Mouse (Mus musculus): ENCODE measurements around the gene Iffo2.
A peak's percentile ranks its signal among the peaks of the same experiment; 100 is the strongest.

The Iffo2 gene

GRCm38 (mm10) chr4:139639801-139640200 lies 109.5 kb downstream of the Iffo2 start:
- DNase-seq (ENCODE audit: low read depth, low spot score): peak; percentile 39

GRCm38 (mm10) chr4:139640333-139640732 lies 110.0 kb downstream of the Iffo2 start:
- no peak for DNase-seq (ENCODE audit: low read depth, low spot score)

GRCm38 (mm10) chr4:139640775-139641174 lies 110.4 kb downstream of the Iffo2 start:
- DNase-seq (ENCODE audit: low read depth, low spot score): no peak

- DNase-seq (ENCODE audit: low read depth, low spot score): peak; percentile 97
Observed at GRCm38 (mm10) chr4:139641829-139642425, 111.6 kb downstream of the Iffo2 start.

GRCm38 (mm10) chr4:139643972-139644371 lies 113.6 kb downstream of the Iffo2 start:
- DNase-seq (ENCODE audit: low read depth, low spot score): peak; percentile 85

DNA sequence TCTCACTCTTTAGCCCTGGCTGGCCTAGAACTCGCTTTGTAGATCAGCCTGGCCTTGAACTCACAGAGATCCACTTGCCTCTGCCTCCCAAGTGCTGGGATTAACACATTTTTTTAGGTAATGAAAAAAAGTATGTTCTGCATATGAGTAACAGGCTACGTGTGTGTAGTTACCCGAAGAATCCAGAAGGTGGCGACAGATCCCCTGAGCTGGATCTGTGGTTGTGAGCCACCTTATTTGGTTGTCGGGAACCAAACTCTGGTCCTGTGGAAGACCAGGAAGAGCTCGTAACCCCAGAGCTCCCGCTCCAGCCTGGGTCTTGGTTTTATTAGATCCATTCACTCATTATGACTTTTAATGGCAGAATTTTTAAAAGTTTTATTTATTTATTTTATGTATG lies 116.6 kb downstream of the Iffo2 start:
- peak; percentile 81 for DNase-seq (ENCODE audit: low read depth, low spot score)

DNA sequence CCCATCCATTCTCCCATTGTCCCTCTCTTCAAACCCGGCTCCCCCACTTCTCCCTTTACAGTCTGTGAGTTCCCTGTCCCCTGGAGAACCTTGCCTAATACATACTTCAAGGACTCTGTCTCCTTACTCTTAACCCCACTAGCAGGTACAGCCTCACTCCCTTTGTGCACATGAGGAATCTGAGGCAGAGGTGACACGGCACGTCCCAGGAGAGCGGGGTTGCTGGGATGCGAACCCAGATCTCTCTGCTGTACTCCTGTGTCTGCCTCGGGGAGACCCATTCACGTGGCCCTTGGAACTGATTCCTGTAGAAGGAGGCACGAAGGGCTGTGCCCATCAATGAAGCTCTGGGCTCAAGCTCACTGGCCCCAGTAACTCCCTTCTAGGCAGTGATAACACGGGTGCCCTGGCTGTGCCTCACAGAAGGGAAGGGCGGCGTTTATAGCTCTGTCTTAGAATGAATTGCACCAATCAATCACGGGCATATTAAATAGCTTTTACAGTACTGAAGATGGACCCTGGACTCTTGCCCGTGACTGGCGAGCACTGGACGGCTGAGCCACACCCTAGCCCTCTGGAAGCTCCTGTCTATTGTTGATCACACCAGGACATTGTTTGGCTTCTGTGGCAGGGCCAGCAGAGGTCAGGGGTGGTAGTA lies 119.9 kb downstream of the Iffo2 start:
- DNase-seq (ENCODE audit: low read depth, low spot score): no peak

- DNase-seq (ENCODE audit: low read depth, low spot score): no peak
Observed at GRCm38 (mm10) chr4:139650907-139651306, 120.6 kb downstream of the Iffo2 start.

DNA sequence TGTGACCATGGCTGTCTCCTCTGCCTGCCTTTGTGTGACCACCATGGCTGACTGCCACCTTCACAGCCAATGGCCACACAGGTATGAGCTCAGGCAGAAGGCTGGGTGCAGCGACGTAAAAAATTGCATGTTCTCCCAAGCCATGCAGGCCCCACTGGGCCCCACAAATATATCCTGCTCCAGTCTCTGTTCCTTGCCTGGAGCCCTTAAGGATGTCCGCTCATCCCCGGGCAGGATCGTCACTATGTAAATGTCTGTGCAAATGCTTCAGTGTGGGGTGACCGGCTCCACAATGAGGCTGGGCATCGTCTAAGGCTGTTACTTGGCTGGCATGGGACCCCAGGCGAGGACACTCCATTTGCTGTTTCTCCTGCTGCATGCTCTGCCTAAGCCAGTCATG lies 122.9 kb downstream of the Iffo2 start, which contains the start of gene Tas1r2:
Tas1r2 (plus strand) TSS at position 301 of the 400 bp plus-strand sequence.
- DNase-seq (ENCODE audit: low read depth, low spot score): no peak

DNA sequence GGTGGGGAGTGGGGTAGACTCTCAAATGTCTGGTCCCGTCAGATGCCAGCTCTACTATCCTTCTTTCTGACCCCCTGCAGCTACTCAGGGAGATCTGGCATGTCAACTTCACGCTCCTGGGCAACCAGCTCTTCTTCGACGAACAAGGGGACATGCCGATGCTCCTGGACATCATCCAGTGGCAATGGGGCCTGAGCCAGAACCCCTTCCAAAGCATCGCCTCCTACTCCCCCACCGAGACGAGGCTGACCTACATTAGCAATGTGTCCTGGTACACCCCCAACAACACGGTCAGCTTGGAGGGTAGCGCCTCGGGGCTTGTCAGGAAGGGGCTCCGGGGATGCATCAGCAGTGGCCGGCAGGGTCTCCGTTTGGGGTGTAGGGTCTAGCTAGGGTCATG lies 131.5 kb downstream of the Iffo2 start:
- DNase-seq (ENCODE audit: low read depth, low spot score): no peak

GRCm38 (mm10) chr4:139667632-139668031 lies 137.3 kb downstream of the Iffo2 start:
- no peak for DNase-seq (ENCODE audit: low read depth, low spot score)

DNA sequence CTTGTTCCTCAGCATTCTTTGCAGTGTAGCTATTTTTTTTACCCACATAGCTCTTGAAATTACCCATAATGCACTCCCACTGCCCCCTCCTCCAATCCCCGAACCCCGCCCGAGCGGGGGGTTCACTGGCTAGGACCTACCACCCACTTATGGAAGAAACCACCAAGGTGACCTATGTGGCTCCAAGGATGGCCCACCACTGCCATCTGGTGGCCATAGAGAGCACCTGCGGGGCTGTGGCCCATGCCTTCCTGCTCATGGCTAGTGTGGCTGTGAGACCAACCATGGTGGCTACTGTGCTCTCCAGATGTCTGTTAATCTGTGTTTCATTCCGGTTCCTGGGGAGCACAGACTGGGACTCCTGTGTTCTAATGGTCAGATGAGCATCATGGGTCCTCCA lies 139.5 kb downstream of the Iffo2 start:
- DNase-seq (ENCODE audit: low read depth, low spot score): peak; percentile 88

Data from ZHBTc4 (cell line).